Mouse (Mus musculus): ENCODE data around the gene Son. TPM values are rescaled to one million over a fixed set of nuclear protein-coding genes. Genes with fewer than 3 reads are reported as not detected.
A peak's percentile ranks its signal among the peaks of the same experiment; 100 is the strongest.

Gene Son
- polyA plus RNA-seq, 2 experiments, result 42.9 to 64.2 TPM

GRCm38 (mm10) chr16:91674500-91674899, 27.2 kb downstream of the Son start:
- 86% methylated on average over 4 of the region's 4 CpGs for WGBS (ENCODE audit: insufficient replicate concordance)
- Histone ChIP-seq H3K4me1 (replicated peaks; ENCODE audit: control insufficient read depth in 2 of 2, insufficient read depth in 2 of 2, low read length in 1 of 2) (no peaks in the 10 kb centered on the region), H3K4me2 (ENCODE audit: low read depth) (no peak overlapping the region), H3K9me3 (ENCODE audit: control insufficient read depth, low read length) (no peaks in the 10 kb centered on the region), H3K9ac (replicated peaks) (no peak overlapping the region), H3K36me3 (replicated peaks; ENCODE audit: control insufficient read depth, insufficient read depth, low read depth) (peaks cover 88% of the 10 kb centered on the region), H3K27ac (no peak overlapping the region), H3K27me3 (ENCODE audit: control insufficient read depth, insufficient read depth, low read length) (no peaks in the 10 kb centered on the region), H3K4me3 (ENCODE audit: insufficient read depth in 1 of 2, low read depth in 2 of 2, low read length in 2 of 2) (no peak overlapping the region)
- TF ChIP-seq EP300 (IDR thresholded peaks at IDR 0.05; ENCODE audit: low read depth) (no peak), CTCF (IDR thresholded peaks at IDR 0.05; ENCODE audit: low read depth) (no peak)
- ATAC-seq (ENCODE audit: insufficient read depth), result no peak
- no peak for DNase-seq (ENCODE audit: low read depth in 3 of 3, low spot score in 3 of 3)

GRCm38 (mm10) chr16:91678147-91678911, 31.0 kb downstream of the Son start:
- Histone ChIP-seq H3K9ac (replicated peaks) (no peak overlapping the region), H3K4me1 (replicated peaks; ENCODE audit: control insufficient read depth in 2 of 2, insufficient read depth in 2 of 2, low read length in 1 of 2) (no peaks in the 10 kb centered on the region), H3K36me3 (replicated peaks; ENCODE audit: control insufficient read depth, insufficient read depth, low read depth) (peaks cover 87% of the 10 kb centered on the region), H3K27ac (no peak overlapping the region), H3K4me2 (ENCODE audit: low read depth) (no peak overlapping the region), H3K27me3 (ENCODE audit: control insufficient read depth, insufficient read depth, low read length) (no peaks in the 10 kb centered on the region), H3K4me3 (ENCODE audit: insufficient read depth in 1 of 2, low read depth in 2 of 2, low read length in 2 of 2) (no peak overlapping the region), H3K9me3 (ENCODE audit: control insufficient read depth, low read length) (no peaks in the 10 kb centered on the region)
- DNase-seq (ENCODE audit: low read depth in 3 of 3, low spot score in 3 of 3) (no peak), ATAC-seq (ENCODE audit: insufficient read depth) (peak; percentile 64)
- no peak for TF ChIP-seq CTCF (IDR thresholded peaks at IDR 0.05; ENCODE audit: low read depth)
- no peak for TF ChIP-seq EP300 (IDR thresholded peaks at IDR 0.05; ENCODE audit: low read depth)
- WGBS (ENCODE audit: insufficient replicate concordance), result 79% methylated on average over 5 of the region's 5 CpGs

- H3K9me3 ChIP-seq (ENCODE audit: control insufficient read depth, low read length), result no peaks in the 10 kb centered on the region
- DNase-seq (ENCODE audit: low read depth in 3 of 3, low spot score in 3 of 3) (no peak), ATAC-seq (ENCODE audit: insufficient read depth) (no peak)
- H3K27me3 ChIP-seq (ENCODE audit: control insufficient read depth, insufficient read depth, low read length), result no peaks in the 10 kb centered on the region
- H3K4me1 ChIP-seq (replicated peaks; ENCODE audit: control insufficient read depth in 2 of 2, insufficient read depth in 2 of 2, low read length in 1 of 2), result peaks cover 1 to 2% of the 10 kb centered on the region in 2 experiments; a peak in 3 of 4 replicates
- no peak overlapping the region for H3K4me3 ChIP-seq (ENCODE audit: insufficient read depth in 1 of 2, low read depth in 2 of 2, low read length in 2 of 2)
- no peak overlapping the region for H3K4me2 ChIP-seq (ENCODE audit: low read depth)
- H3K36me3 ChIP-seq (replicated peaks; ENCODE audit: control insufficient read depth, insufficient read depth, low read depth), result peaks cover 91% of the 10 kb centered on the region
- H3K27ac ChIP-seq, result no peak overlapping the region
- TF ChIP-seq EP300 (IDR thresholded peaks at IDR 0.05; ENCODE audit: low read depth) (no peak), CTCF (IDR thresholded peaks at IDR 0.05; ENCODE audit: low read depth) (no peak)
- H3K9ac ChIP-seq (replicated peaks), result no peak overlapping the region
- 60% methylated on average over 5 of the region's 5 CpGs for WGBS (ENCODE audit: insufficient replicate concordance)
Measured at GRCm38 (mm10) chr16:91680656-91681055, 33.4 kb downstream of the Son start.

- Histone ChIP-seq H3K4me3 (ENCODE audit: insufficient read depth in 1 of 2, low read depth in 2 of 2, low read length in 2 of 2) (no peak overlapping the region), H3K27me3 (ENCODE audit: control insufficient read depth, insufficient read depth, low read length) (no peaks in the 10 kb centered on the region), H3K9me3 (ENCODE audit: control insufficient read depth, low read length) (no peaks in the 10 kb centered on the region), H3K9ac (replicated peaks) (peak overlapping the region; percentile 38; the same call in 1 of the 2 replicates), H3K4me1 (replicated peaks; ENCODE audit: control insufficient read depth in 2 of 2, insufficient read depth in 2 of 2, low read length in 1 of 2) (peaks cover 18 to 20% of the 10 kb centered on the region in 2 experiments), H3K36me3 (replicated peaks; ENCODE audit: control insufficient read depth, insufficient read depth, low read depth) (peaks cover 53% of the 10 kb centered on the region), H3K27ac (no peak overlapping the region), H3K4me2 (ENCODE audit: low read depth) (peak overlapping the region; percentile 94)
- 47% methylated on average over 5 of the region's 5 CpGs for WGBS (ENCODE audit: insufficient replicate concordance)
- peak in 1 of 3 experiments; percentile 40 for DNase-seq (ENCODE audit: low read depth in 3 of 3, low spot score in 3 of 3)
- ATAC-seq (ENCODE audit: insufficient read depth), result no peak
- no peak for TF ChIP-seq CTCF (IDR thresholded peaks at IDR 0.05; ENCODE audit: low read depth)
- no peak for TF ChIP-seq EP300 (IDR thresholded peaks at IDR 0.05; ENCODE audit: low read depth)
Measured at GRCm38 (mm10) chr16:91685526-91685925, 38.2 kb downstream of the Son start.

GRCm38 (mm10) chr16:91686369-91686768, 39.1 kb downstream of the Son start:
- Histone ChIP-seq H3K9me3 (ENCODE audit: control insufficient read depth, low read length) (no peaks in the 10 kb centered on the region), H3K4me3 (ENCODE audit: insufficient read depth in 1 of 2, low read depth in 2 of 2, low read length in 2 of 2) (no peak overlapping the region; a peak in 1 of 4 replicates), H3K36me3 (replicated peaks; ENCODE audit: control insufficient read depth, insufficient read depth, low read depth) (peaks cover 45% of the 10 kb centered on the region), H3K27me3 (ENCODE audit: control insufficient read depth, insufficient read depth, low read length) (no peaks in the 10 kb centered on the region), H3K4me1 (replicated peaks; ENCODE audit: control insufficient read depth in 2 of 2, insufficient read depth in 2 of 2, low read length in 1 of 2) (peaks cover 18 to 20% of the 10 kb centered on the region in 2 experiments), H3K4me2 (ENCODE audit: low read depth) (peak overlapping the region; percentile 94), H3K27ac (no peak overlapping the region), H3K9ac (replicated peaks) (no peak overlapping the region)
- TF ChIP-seq EP300 (IDR thresholded peaks at IDR 0.05; ENCODE audit: low read depth) (no peak), CTCF (IDR thresholded peaks at IDR 0.05; ENCODE audit: low read depth) (no peak)
- ATAC-seq (ENCODE audit: insufficient read depth), result no peak
- 74% methylated on average over 5 of the region's 5 CpGs for WGBS (ENCODE audit: insufficient replicate concordance)
- no peak for DNase-seq (ENCODE audit: low read depth in 3 of 3, low spot score in 3 of 3)

All from liver, embryonic 14.5 days (tissue).